Mouse (Mus musculus) hindbrain, embryonic 10.5 days (tissue): ENCODE measurements around the gene Olfr653. TPM values are rescaled to one million over a fixed set of nuclear protein-coding genes. Genes with fewer than 3 reads are reported as not detected.

Experiments used
- polyA plus RNA-seq: library from polyadenylated mRNA; unstranded; fragments of >200 nt; fragmentation: Nextera tagmentation; extraction: Ambion mirVana; gene quantifications from 2 replicates; pipeline ENCODE4 v1.2.1, GENCODE M21; 2016

Olfr653 gene
- polyA plus RNA-seq, 1 experiment from 2014 or later, result not detected

Other genes with a start within 250 kb of the Olfr653 start
- gene Trim34b, start 247.8 kb upstream of the Olfr653 start, polyA plus RNA-seq, result not detected in 2 replicates
- gene Trim12c, start 224.0 kb upstream of the Olfr653 start, polyA plus RNA-seq, result 0.51 and 0.67 TPM in 2 replicates
- not detected in 2 replicates for gene Trim30b, start 207.4 kb upstream of the Olfr653 start, polyA plus RNA-seq
- gene Trim30c, start 176.5 kb upstream of the Olfr653 start, polyA plus RNA-seq, result 0.12 TPM in 1 of 2 replicates, not detected in the other
- 0.26 and 0.56 TPM in 2 replicates for gene Trim30a, start 112.1 kb upstream of the Olfr653 start, polyA plus RNA-seq
- gene Trim30d, start 69.5 kb upstream of the Olfr653 start, polyA plus RNA-seq, result 0.38 TPM in 1 of 2 replicates, not detected in the other
- not detected in 2 replicates for gene Olfr651, start 27.2 kb upstream of the Olfr653 start, polyA plus RNA-seq
- not detected in 2 replicates for gene Olfr652, start 16.4 kb upstream of the Olfr653 start, polyA plus RNA-seq
- gene Olfr654, start 9.7 kb downstream of the Olfr653 start, polyA plus RNA-seq, result not detected in 2 replicates
- not detected in 2 replicates for gene Olfr655, start 24.5 kb downstream of the Olfr653 start, polyA plus RNA-seq
- gene Olfr656, start 36.6 kb downstream of the Olfr653 start, polyA plus RNA-seq, result not detected in 2 replicates
- not detected in 2 replicates for gene Olfr657, start 47.5 kb downstream of the Olfr653 start, polyA plus RNA-seq
- 0.08 TPM in 1 of 2 replicates, not detected in the other for gene Olfr658, start 70.0 kb downstream of the Olfr653 start, polyA plus RNA-seq
- gene Olfr659, start 89.4 kb downstream of the Olfr653 start, polyA plus RNA-seq, result not detected in 2 replicates
- not detected in 2 replicates for gene Olfr661, start 109.2 kb downstream of the Olfr653 start, polyA plus RNA-seq
- gene Usp17le, start 200.2 kb downstream of the Olfr653 start, polyA plus RNA-seq, result not detected in 2 replicates